Mouse (Mus musculus) lung, postnatal 0 days (tissue): Measurements from ENCODE around the gene Rhbdd2. TPM values are rescaled to one million over a fixed set of nuclear protein-coding genes. Genes with fewer than 3 reads are reported as not detected.

Source experiments
- ATAC-seq: fragments of 200-750 bp; cut with Nextera tagmentation; 2 replicates; pipeline ENCODE4 v1.8.0; 2017; ENCODE audit warnings: moderate library complexity
- DNase-seq: peaks from one replicate; pipeline ENCODE4 v3.0.0-alpha.2; 2016; ENCODE audit warnings: low spot score
- H3K27ac ChIP-seq: fragments of 300-500 bp; sonication (generic); 2 replicates; pipeline ENCODE4 v1.5.1; 2014; ENCODE audit warnings: antibody characterized with exemption, mild to moderate bottlenecking, low read length, mixed read lengths
- H3K27me3 ChIP-seq: fragments of 300-500 bp; sonication (generic); replicated peaks from 2 replicates; pipeline ENCODE4 v1.6.1; 2014; ENCODE audit warnings: low read length, mixed read lengths; ENCODE audit not compliant: insufficient read depth
- H3K36me3 ChIP-seq: fragments of 300-500 bp; sonication (generic); 2 replicates; pipeline ENCODE4 v1.6.1; 2014; ENCODE audit warnings: low read length, mixed read lengths; ENCODE audit not compliant: insufficient read depth
- H3K4me1 ChIP-seq: fragments of 300-500 bp; sonication (generic); 2 replicates; pipeline ENCODE4 v1.6.1; 2014; ENCODE audit warnings: antibody characterized with exemption, low read depth, low read length, mixed read lengths; ENCODE audit not compliant: insufficient read depth
- H3K4me2 ChIP-seq: fragments of 300-500 bp; sonication (generic); replicated peaks from 2 replicates; pipeline ENCODE4 v1.6.1; 2014; ENCODE audit warnings: low read depth, mild to moderate bottlenecking, low read length, moderate library complexity, mixed read lengths
- H3K4me3 ChIP-seq: fragments of 300-500 bp; sonication (generic); 2 replicates; pipeline ENCODE4 v1.5.1; 2014; ENCODE audit warnings: low read depth, low read length
- H3K9ac ChIP-seq: fragments of 300-500 bp; sonication (generic); replicated peaks from 2 replicates; pipeline ENCODE4 v1.6.1; 2014; ENCODE audit warnings: low read depth, mild to moderate bottlenecking
- H3K9me3 ChIP-seq: fragments of 300-500 bp; sonication (generic); 2 replicates; pipeline ENCODE4 v1.6.1; 2016; ENCODE audit warnings: low read length, mixed read lengths
- CTCF ChIP-seq: IDR thresholded peaks from 2 replicates; pipeline ENCODE4 v1.5.1; 2016; ENCODE audit warnings: antibody characterized with exemption, mild to moderate bottlenecking
- EP300 ChIP-seq: IDR thresholded peaks from 2 replicates; pipeline ENCODE4 v1.6.1; 2016; ENCODE audit warnings: antibody characterized with exemption, mild to moderate bottlenecking, control low read depth
- WGBS: fragments of 180-500 bp; shearing (Covaris S2); extraction: QIAGEN DNeasy Blood & Tissue Kit; methylation state at CpG from one replicate; pipeline ENCODE4 v1.1.7; 2014; 5-methylcytosine and 5-hydroxymethylcytosine counted together
- polyA plus RNA-seq: library from polyadenylated mRNA; unstranded; fragments of >200 nt; fragmentation: Nextera tagmentation; extraction: Ambion mirVana; gene quantifications from 2 replicates; pipeline ENCODE4 v1.2.1, GENCODE M21; 2015

Rhbdd2 gene
- polyA plus RNA-seq, 1 experiment from 2014 or later = 25.8 TPM

DNA sequence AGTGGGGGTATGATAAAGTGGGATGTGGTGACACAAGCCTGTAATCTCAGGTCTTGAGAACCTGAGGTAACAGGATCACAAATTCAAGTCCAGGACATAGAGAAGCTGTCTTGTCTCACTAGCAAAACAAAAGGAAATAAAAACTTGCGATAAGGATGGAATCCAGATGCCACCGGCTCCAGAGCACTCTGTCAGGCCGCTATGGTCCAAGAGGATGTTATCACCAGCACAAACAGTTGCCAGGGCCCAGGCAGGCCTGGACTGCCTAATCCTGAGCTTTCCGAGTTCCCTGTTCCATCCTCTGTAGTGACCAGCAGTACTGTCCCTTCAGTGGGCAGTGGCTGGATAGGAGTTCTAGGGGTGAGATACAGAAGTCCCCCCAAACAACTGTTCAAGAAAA is 27.5 kb downstream of the Rhbdd2 start:
- ATAC-seq (peak; percentile 25; the same call in 1 of the 2 replicates), DNase-seq (no peak)
- no peak overlapping the region for H3K27ac ChIP-seq
- H3K4me1 ChIP-seq = no peaks in the 10 kb centered on the region
- H3K9me3 ChIP-seq = no peaks in the 10 kb centered on the region
- H3K36me3 ChIP-seq = no peaks in the 10 kb centered on the region
- H3K27me3 ChIP-seq = no peaks in the 10 kb centered on the region
- 46% methylated on average over 4 of the region's 4 CpGs for WGBS
- TF ChIP-seq EP300 (no peak), CTCF (no peak)
- H3K4me2 ChIP-seq = no peak overlapping the region
- no peak overlapping the region for H3K9ac ChIP-seq
- no peak overlapping the region for H3K4me3 ChIP-seq

DNA sequence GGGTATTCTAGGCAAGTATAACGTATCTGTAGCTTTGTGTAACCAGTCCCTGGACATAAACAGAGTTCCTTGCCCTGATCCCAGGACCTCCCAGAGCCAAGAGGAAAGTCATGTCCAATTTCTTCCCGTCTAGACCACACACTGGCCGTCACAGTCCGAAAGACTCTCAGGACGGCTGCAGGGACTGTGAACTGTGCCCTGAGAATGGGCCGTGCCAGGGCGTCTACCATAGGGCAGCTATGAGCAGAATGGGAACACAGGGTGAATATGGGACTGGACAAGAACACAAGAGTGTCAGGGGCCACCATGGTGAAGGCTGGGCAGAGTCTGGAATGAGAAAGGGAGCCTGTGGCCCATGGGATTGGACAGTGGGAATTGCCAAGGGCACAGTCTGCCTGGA is 28.1 kb downstream of the Rhbdd2 start:
- ATAC-seq (no peak), DNase-seq (no peak)
- Histone ChIP-seq H3K4me1 (no peaks in the 10 kb centered on the region), H3K9ac (no peak overlapping the region), H3K9me3 (no peaks in the 10 kb centered on the region), H3K27me3 (no peaks in the 10 kb centered on the region), H3K36me3 (no peaks in the 10 kb centered on the region), H3K4me3 (no peak overlapping the region), H3K27ac (no peak overlapping the region), H3K4me2 (no peak overlapping the region)
- 73% methylated on average over 7 of the region's 7 CpGs for WGBS
- TF ChIP-seq CTCF (no peak), EP300 (no peak)

DNA sequence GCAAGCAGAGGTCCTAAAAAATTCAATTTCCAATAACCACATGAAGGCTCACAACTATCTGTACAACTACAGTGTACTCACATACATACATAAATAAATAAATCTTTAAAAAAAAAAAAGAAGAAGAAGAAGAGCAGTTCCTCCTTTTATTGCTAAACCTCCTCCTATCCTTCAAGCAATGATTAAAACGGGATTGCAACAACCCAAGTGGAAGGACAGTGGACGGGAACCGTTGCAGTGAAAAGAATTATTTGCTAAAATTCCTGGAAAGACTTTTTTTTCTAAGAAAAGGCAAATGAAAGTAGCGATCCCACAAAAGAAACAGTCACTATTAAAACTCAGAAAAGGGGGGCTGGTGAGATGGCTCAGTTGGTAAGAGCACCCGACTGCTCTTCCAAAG is 34.5 kb downstream of the Rhbdd2 start:
- Histone ChIP-seq H3K9me3 (no peaks in the 10 kb centered on the region), H3K4me2 (no peak overlapping the region), H3K27ac (no peak overlapping the region), H3K36me3 (no peaks in the 10 kb centered on the region), H3K4me1 (no peaks in the 10 kb centered on the region), H3K4me3 (no peak overlapping the region), H3K27me3 (no peaks in the 10 kb centered on the region), H3K9ac (no peak overlapping the region)
- ATAC-seq (no peak), DNase-seq (no peak)
- WGBS = 76% methylated on average over 5 of the region's 5 CpGs
- no peak for TF ChIP-seq EP300

DNA sequence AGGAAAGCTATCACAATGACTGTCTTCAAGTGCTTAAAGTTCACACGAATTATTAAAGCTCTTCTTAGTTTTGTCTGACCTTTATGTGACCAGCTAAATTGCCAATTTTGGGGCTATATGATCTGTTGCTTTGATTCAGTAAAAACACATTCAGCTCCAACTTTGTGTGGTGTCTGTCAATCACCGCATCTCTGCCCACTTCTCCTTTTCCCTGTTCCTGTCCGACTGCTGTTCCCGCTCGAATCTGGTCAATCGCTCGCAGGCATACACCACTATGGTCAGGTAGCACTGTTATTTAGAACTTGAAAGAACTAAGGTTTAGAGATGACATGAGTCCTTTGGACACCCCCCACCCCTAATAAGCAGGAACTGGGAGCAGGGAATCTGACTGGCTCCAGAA is 35.7 kb downstream of the Rhbdd2 start:
- Histone ChIP-seq H3K9ac (no peak overlapping the region), H3K9me3 (no peaks in the 10 kb centered on the region), H3K4me1 (no peaks in the 10 kb centered on the region), H3K27me3 (no peaks in the 10 kb centered on the region), H3K4me2 (no peak overlapping the region), H3K4me3 (no peak overlapping the region), H3K27ac (no peak overlapping the region), H3K36me3 (no peaks in the 10 kb centered on the region)
- 76% methylated on average over 7 of the region's 7 CpGs for WGBS
- TF ChIP-seq EP300 = no peak
- TF ChIP-seq CTCF = no peak
- ATAC-seq (no peak), DNase-seq (no peak)

DNA sequence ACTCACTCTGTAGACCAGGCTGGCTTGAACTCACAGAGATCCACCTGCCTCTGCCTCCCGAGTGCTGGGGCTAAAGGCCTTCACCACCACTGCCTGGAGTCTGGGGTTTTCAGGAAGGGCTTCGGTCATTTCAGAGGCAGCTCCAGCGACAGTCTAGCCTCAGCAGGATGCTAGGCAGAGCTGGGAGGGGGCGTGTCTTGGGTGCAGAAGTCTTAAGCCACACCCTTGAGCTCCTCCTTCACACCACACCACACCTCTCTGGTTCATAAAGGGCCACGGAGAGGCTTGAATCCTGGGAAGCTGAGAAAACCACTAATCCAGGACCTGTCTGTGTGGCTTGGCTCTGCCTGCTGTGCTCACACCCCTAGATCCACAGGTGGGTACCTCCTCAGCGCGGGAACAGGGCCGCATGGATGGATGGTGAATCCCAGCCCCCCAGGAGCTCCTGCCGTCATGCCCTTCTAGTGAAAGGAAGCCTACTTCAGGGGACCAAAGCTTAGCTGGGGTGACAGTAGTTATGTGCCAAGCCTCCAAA is 37.4 kb downstream of the Rhbdd2 start, which contains the start of gene Por:
Por (plus strand) TSS at position 293 of the 535 bp plus-strand sequence.
- H3K36me3 ChIP-seq = no peaks in the 10 kb centered on the region
- DNase-seq (peak; percentile 84), ATAC-seq (peak; percentile 48)
- no peak within 1 kb of the TSS for H3K4me2 ChIP-seq
- no peak within 1 kb of the TSS for H3K4me3 ChIP-seq
- H3K27ac ChIP-seq = no peak within 1 kb of the TSS
- no peaks in the 10 kb centered on the region for H3K27me3 ChIP-seq
- H3K9me3 ChIP-seq = no peaks in the 10 kb centered on the region
- no peak within 1 kb of the TSS for H3K9ac ChIP-seq
- no peaks in the 10 kb centered on the region for H3K4me1 ChIP-seq
- no peak for TF ChIP-seq EP300
- no peak for TF ChIP-seq CTCF
- 26% methylated on average over 9 of the region's 9 CpGs for WGBS

DNA sequence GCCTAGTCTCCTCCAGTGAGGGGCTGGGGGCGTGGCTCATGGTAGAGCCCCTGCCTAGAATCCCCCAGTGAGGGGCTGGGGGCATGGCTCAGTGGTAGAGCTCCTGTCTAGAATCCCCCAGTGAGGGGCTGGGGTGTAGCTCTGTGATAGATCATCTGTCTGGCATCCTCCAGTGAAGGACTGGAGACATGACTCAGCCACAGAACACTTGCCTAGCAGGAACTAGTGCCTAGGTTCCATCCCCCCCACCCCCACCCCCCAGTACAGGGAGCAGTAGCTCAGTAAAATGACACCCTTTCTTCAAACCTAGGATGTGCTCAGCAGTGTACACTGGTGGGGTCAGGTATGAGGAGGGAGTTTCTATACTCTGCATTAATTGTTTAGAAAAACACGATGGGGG is 38.5 kb downstream of the Rhbdd2 start:
- no peak overlapping the region for H3K4me2 ChIP-seq
- H3K9me3 ChIP-seq = no peaks in the 10 kb centered on the region
- no peaks in the 10 kb centered on the region for H3K4me1 ChIP-seq
- no peaks in the 10 kb centered on the region for H3K27me3 ChIP-seq
- no peak overlapping the region for H3K9ac ChIP-seq
- TF ChIP-seq EP300 (no peak), CTCF (no peak)
- no peak overlapping the region for H3K27ac ChIP-seq
- WGBS = 71% methylated on average over 2 of the region's 2 CpGs
- ATAC-seq = no peak
- H3K36me3 ChIP-seq = no peaks in the 10 kb centered on the region
- DNase-seq = no peak
- no peak overlapping the region for H3K4me3 ChIP-seq

DNA sequence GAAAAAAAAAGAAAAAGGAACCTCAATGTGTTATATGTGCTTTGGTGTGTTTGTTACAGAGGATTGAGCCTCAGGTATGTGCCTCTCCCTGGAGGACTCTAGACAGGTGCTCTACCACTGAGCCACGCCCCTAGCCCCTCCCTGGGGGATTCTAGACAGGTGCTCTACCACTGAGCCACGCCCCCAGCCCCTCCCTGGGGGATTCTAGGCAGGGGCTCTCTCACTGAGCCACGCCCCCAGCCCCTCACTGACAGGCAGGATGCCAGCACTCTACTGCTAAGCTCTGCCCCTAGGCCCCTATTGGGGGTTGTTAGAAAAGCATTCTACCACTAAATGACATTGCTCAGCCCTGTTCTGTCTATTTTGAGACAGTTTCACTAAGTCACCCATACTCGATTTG is 40.1 kb downstream of the Rhbdd2 start:
- TF ChIP-seq EP300 (no peak), CTCF (no peak)
- no peaks in the 10 kb centered on the region for H3K4me1 ChIP-seq
- no peak overlapping the region for H3K9ac ChIP-seq
- WGBS = 58% methylated on average over 4 of the region's 4 CpGs
- H3K36me3 ChIP-seq = no peaks in the 10 kb centered on the region
- H3K9me3 ChIP-seq = no peaks in the 10 kb centered on the region
- H3K4me3 ChIP-seq = no peak overlapping the region
- H3K4me2 ChIP-seq = no peak overlapping the region
- no peak for ATAC-seq
- no peak for DNase-seq
- no peaks in the 10 kb centered on the region for H3K27me3 ChIP-seq
- no peak overlapping the region for H3K27ac ChIP-seq
